Mouse (Mus musculus) yolk sac, embryonic 10.5 days (tissue): Measurements from ENCODE around the gene Mb.
A peak's percentile ranks its signal among the peaks of the same experiment; 100 is the strongest.

Experiments
- DNase-seq: peaks from one replicate; pipeline ENCODE4 v3.0.0-alpha.2; 2017; ENCODE audit warnings: low spot score

Gene Mb

GRCm38 (mm10) chr15:77050570-77050969 is at the start of gene Mb:
TSS of gene Mb (minus strand) at chr15:77050670.
- no peak for DNase-seq

GRCm38 (mm10) chr15:77099756-77100155 is 49.3 kb upstream of the Mb start:
- DNase-seq = no peak

GRCm38 (mm10) chr15:77097358-77097757 is 46.9 kb upstream of the Mb start:
- DNase-seq = no peak

DNA sequence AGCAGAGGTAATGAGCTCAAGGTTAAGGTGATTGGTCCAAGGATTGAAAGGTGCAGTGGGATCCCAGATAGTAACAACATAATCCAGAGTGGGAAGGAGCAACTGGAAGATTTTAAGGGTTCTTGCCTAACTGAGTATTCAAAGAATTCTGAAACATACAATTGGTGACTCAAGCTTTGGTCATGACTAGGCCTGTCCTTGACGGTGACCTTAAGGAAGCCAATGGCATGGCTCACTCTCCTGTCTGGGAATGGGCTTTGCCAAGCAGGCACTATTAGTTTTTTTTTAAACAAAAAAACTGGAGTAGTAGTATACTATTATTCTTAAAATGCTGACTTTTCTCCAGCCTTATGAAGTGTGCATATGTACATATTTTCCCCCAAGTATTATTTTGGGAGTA is 44.7 kb upstream of the Mb start:
- no peak for DNase-seq

GRCm38 (mm10) chr15:77094431-77094830 is 44.0 kb upstream of the Mb start:
- DNase-seq = no peak

DNA sequence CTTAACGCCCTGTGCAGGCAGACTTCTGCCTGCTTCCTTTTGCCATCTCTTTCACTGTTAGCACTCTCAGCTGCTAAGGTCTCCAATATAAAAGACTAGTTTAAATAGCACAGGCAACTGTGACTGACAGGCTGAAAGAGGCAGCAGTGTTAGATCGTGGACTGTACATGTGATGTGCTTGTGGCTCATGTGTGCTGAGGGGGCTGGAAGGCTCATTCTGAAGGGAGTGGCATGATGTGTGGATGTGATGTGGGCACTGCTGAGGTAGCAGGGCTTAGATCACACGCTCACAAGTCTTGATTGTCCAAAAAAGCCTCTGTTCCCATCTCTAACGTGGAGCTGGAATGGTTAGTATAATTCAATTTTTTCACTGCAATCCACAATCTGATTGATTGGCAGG is 40.9 kb upstream of the Mb start:
- no peak for DNase-seq

DNA sequence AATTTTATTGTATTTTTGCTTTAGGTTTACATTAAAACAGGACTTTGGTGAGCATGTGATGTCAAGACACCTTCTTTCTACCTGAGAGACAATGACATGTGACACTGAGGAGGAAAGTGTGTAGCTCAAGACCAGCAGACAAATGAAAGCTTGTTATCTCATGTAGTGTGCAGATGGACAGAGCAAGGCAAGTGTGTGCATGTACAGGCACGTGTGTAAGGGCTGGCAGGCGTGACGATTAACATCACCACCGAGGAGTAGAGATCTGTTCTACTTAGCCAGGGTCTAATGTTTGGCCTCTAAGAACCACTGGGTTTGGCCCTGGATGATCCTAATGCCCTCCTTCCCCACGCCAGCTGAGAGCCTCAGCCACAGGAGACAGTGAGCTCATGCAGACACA is 40.1 kb upstream of the Mb start:
- no peak for DNase-seq

DNA sequence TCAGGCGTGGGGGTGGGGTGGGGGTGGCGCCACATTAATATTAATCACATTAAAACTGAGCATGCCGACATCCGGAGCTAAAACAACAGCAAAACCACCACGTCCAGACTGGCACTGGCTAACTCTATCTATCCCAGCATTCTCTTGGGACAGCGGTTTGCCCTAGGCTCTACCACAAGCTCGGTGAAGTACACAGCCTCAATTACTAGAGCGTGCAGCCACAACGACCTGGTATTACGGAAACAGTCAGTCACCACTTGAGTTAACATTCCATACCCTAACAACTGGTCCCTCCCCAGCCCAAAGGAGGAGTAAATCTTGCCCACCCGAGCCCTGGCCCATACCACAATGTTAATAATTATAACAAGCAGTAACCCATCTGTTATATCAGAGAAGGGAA is 38.8 kb upstream of the Mb start:
- DNase-seq = no peak

DNA sequence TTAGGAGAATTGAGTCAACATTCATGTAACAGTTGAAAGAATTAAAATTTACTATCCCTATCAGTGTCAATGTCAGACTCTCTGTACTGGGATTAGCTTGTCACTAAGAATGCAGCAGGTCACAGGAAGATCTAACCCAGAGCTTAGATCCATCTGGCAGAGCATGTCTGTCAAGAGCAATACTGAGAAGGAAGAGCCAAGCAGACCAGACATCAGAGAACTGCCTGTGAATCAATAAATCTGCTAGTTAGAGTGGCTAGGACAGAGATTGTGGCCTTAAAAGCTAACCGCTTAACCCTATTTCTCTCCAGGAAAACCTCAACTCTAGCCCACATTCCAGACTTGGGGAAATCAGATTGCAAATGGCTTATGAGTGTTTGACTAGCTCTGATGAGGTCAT is 36.0 kb upstream of the Mb start:
- DNase-seq = no peak

- no peak for DNase-seq
Observed at GRCm38 (mm10) chr15:77085818-77086217, 35.3 kb upstream of the Mb start.

GRCm38 (mm10) chr15:77081454-77081853 is 31.0 kb upstream of the Mb start:
- DNase-seq = no peak

DNA sequence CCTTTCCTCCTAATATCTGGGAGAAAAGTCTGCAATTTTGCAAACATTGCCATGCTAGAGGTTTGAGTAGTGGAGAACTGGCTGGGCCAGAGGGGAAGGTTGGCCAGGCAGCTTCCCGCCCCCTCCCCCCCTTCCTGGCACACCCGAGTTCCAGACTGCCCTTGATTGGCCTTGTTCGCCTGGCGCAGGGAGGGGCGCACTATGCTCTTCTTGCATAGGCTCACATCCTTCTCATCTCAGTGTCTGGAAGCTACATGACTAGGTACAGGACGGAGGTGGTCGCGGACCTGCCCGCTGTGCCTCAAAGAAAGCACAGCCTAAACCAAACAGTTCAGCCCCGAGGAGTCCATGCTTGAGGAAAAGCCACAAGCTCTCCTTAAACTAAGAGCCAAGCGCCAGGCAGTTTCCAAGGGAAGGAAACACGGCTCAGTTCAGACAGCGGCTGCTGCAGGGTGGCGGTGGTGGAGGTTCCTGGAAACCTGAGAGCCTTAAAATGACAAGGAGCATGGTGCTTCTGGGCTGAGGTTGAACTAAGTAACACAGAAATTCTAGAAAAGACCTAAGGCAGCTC is 30.3 kb upstream of the Mb start:
- DNase-seq = no peak

- no peak for DNase-seq
Observed at GRCm38 (mm10) chr15:77079890-77080361, 29.5 kb upstream of the Mb start.

- DNase-seq = no peak
Observed at GRCm38 (mm10) chr15:77079256-77079822, 28.9 kb upstream of the Mb start.

GRCm38 (mm10) chr15:77078786-77079185 is 28.3 kb upstream of the Mb start:
- DNase-seq = no peak

- DNase-seq = no peak
Observed at GRCm38 (mm10) chr15:77077906-77078305, 27.4 kb upstream of the Mb start.

- peak; percentile 26 for DNase-seq
Observed at GRCm38 (mm10) chr15:77076523-77076922, 26.1 kb upstream of the Mb start.

DNA sequence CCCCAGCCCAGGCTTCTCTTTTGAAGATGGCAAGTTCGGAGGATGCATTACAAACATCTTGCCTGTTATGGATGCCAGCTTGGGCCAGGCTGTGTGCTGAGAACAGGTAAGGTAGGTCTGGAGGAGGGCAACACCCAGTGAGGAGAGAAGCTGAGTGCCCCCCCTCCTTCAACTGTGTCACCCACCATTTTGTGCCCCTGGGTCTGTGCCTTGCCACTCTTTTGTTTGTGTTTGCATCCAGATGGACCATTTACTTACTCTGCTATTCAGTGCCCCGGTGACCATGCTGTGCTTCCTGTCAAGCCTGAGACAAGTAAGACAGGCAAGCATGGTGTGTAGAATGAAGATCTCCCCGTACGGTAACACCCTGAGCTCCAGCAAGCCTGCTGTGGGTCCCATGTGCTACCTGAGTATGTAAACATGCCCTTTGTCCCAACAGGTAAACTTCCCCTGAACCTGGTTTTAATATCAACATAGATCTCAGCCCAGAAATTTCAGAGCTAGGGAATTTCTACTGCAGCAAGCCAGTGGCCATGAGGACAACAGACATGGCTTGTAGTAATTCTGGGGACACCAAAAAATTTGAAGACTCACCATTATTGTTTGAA is 22.2 kb upstream of the Mb start:
- DNase-seq = peak; percentile 59

- DNase-seq = peak; percentile 72
Observed at GRCm38 (mm10) chr15:77071501-77071900, 21.0 kb upstream of the Mb start.

DNA sequence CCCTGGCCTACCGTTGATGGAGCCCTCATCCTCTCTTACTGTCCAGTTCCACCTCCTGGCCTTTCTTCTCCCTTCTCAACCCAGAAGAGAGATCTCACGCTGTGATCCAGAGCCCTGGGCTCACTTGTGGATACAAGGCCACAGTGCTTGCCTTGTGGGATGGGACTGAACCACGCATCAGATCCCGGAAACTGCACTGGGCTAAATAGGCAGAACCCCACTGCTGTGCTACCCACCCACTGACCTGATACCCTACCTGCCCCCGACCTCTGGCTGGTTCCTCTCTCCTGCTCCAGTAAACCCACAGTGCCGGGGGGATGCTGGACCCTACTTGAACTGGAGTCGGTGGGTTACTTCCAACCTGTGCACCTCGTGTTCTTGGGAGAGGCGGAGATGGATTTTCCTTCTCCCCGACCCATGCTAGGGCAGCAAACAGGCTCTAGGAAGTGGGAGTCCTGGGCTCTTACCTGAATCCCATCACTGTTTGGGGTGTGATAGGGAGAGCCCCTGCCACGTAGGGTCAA is 20.3 kb upstream of the Mb start:
- DNase-seq = no peak

GRCm38 (mm10) chr15:77069019-77069418 is 18.5 kb upstream of the Mb start:
- no peak for DNase-seq

DNA sequence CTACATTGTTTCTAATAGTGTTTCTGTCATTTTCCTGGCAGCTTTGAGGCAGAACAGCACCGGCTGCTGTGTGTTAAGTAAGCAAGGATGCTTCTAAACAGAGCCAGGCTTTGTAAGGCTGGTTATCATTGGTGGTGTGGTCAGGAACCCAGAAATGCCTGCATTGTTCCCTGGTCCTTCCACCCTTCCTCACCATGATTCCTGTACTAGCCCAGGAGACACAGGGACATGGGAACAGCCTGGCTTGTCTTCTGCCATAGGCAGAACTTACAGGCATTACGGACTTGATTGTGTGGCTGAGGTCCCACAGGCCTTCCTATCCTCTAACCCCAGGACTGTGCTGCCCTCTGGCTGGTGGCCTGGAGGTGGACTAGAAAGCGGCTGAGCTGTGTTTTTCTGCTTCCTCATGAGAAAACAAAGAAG is 18.0 kb upstream of the Mb start:
- DNase-seq = no peak

- DNase-seq = no peak
Observed at GRCm38 (mm10) chr15:77066233-77066632, 15.8 kb upstream of the Mb start.
